Mouse (Mus musculus) myocyte (in vitro differentiated cells): ENCODE measurements around the gene Ctla2b.

Source experiments
- E2F4 ChIP-seq: IDR thresholded peaks from one replicate; pipeline ENCODE4 v1.6.1; 2011; ENCODE audit warnings: mild to moderate bottlenecking, control low read depth, moderate library complexity; ENCODE audit not compliant: insufficient read depth
- MAX ChIP-seq: IDR thresholded peaks from one replicate; pipeline ENCODE4 v1.6.1; 2011; ENCODE audit warnings: low read depth, mild to moderate bottlenecking, control low read depth
- MYOD1 ChIP-seq, 3 experiments: IDR thresholded peaks; one replicate each; pipeline ENCODE4 v1.6.1; 2011; ENCODE audit warnings: control low read depth in 2 of 3, low read depth in 2 of 3, mild to moderate bottlenecking in 2 of 3, moderate library complexity in 1 of 3; ENCODE audit not compliant: insufficient read length in 2 of 3, control insufficient read depth in 1 of 3
- MYOG ChIP-seq, 3 experiments: IDR thresholded peaks; one replicate each; pipeline ENCODE4 v1.6.1; 2011; ENCODE audit warnings: control low read depth in 2 of 3, low read depth in 2 of 3, mild to moderate bottlenecking in 2 of 3; ENCODE audit not compliant: insufficient read length in 2 of 3, control insufficient read depth in 1 of 3, insufficient read depth in 1 of 3
- POLR2A ChIP-seq: IDR thresholded peaks from one replicate; pipeline ENCODE4 v1.6.1; 2011; ENCODE audit warnings: low read depth, mild to moderate bottlenecking, control low read depth, moderate library complexity; ENCODE audit not compliant: insufficient read length
- POLR2AphosphoS2 ChIP-seq: IDR thresholded peaks from one replicate; pipeline ENCODE4 v1.6.1; 2011; ENCODE audit warnings: low read depth, control low read depth; ENCODE audit not compliant: insufficient read length
- SRF ChIP-seq: IDR thresholded peaks from one replicate; pipeline ENCODE4 v1.6.1; 2011; ENCODE audit warnings: low read depth; ENCODE audit not compliant: control insufficient read depth, insufficient read length
- USF1 ChIP-seq: IDR thresholded peaks from one replicate; pipeline ENCODE4 v1.6.1; 2011; ENCODE audit warnings: low read depth, mild to moderate bottlenecking, control low read depth, moderate library complexity

DNA sequence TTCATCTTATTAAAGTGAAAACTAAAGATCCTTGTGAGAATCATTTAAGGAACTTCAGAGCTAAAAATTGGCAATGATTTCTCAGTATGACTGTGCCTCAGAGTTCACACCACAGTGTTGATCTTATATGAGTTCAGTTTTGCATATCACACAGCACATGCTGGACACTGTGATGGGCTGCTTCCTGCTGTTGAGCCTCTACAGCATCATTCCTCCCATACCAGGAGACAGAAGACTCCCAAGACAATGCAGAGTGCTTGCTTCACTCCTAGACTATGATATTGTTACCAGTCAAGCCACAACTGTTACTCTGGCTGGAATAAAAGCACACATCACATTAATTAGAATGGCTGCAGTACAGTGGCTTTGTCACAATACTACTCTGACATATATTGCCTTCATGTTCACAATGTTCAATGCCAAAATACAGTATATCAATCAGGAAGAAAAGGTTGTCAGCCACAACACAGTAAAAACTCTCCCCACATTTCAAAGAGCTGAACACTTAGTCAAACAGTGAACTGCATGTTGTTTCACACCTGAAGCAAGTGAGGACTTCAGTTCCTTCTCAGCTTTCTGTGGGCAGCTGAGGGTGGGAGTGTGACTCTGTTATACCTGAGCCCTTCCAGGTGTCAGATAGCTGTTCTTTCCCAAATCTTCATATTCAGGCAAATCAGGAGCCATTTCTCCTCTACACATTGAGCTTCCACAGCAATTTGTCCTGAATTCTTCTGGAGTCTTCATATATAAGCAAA is 1.7 kb downstream of the Ctla2b start:
- TF ChIP-seq POLR2A, result no peak
- TF ChIP-seq MYOG (IDR thresholded peaks at IDR 0.05; ENCODE audit: control insufficient read depth in 1 of 3, insufficient read depth in 1 of 3, insufficient read length in 2 of 3, low read depth in 2 of 3), result no peak
- no peak for TF ChIP-seq SRF
- no peak for TF ChIP-seq POLR2AphosphoS2
- TF ChIP-seq MAX, result no peak
- TF ChIP-seq MYOD1 (IDR thresholded peaks at IDR 0.05; ENCODE audit: control insufficient read depth in 1 of 3, insufficient read length in 2 of 3, low read depth in 2 of 3), result no peak
- TF ChIP-seq E2F4, result no peak
- no peak for TF ChIP-seq USF1
